Mouse (Mus musculus) MEL (cell line): ENCODE measurements around the gene Palm.

Experiments used
- CTCF ChIP-seq, 3 experiments: IDR thresholded peaks in 2 of 3; conservative IDR thresholded peaks in 1 of 3; 2 replicates each; pipeline ENCODE4 v1.5.1; 2011 to 2012; ENCODE audit warnings: low read length in 3 of 3, low read depth in 2 of 3, mild to moderate bottlenecking in 2 of 3, improper control_type of control experiment in 1 of 3, inconsistent platforms in 1 of 3, mixed read lengths in 1 of 3, moderate library complexity in 1 of 3; ENCODE audit not compliant: control insufficient read depth in 1 of 3, insufficient read depth in 1 of 3, poor library complexity in 1 of 3, severe bottlenecking in 1 of 3
- POLR2A ChIP-seq, 2 experiments: IDR thresholded peaks; 2 replicates each; pipeline ENCODE4 v1.6.1; 2011 to 2012; ENCODE audit warnings: low read length in 2 of 2, mild to moderate bottlenecking in 2 of 2, control low read depth in 1 of 2, improper control_type of control experiment in 1 of 2, low read depth in 1 of 2, moderate library complexity in 1 of 2; ENCODE audit not compliant: control insufficient read depth in 1 of 2, insufficient read depth in 1 of 2, poor library complexity in 1 of 2
- ZNF384 ChIP-seq: IDR thresholded peaks from 2 replicates; pipeline ENCODE4 v1.6.1; 2012; ENCODE audit warnings: low read depth, mild to moderate bottlenecking, inconsistent platforms, low read length, improper control_type of control experiment

DNA sequence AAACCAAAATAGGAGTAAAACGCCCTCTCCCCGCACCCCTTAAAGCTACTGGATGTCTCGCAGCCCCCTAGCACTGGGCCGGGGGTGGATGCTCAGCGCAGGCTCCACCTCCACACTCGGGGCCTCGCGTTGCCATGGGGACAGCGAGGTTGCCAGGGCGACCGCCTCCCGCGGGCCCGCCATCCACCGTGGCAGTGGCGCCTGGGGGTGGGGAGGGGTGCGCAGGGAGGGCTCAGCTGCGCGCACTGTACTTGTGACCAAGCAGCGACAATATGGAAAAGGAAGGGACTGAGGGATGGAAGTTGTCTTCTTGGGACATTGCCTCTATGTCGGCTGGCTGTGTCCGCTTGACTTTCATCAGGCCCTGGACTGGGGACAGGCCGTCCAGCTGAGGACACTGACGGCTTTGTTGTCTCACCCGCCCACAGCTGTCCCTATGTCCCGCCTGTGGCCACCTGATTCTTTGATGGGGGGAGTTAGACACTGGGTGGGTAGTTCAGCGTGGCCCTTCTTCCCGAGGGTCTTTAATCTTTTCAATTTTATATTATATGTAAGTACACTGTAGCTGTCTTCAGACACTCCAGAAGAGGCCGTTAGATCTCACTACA, 10.4 kb downstream of the Palm start:
- TF ChIP-seq ZNF384 (no peak), CTCF (IDR thresholded peaks at IDR 0.05 in 2 of 3, conservative IDR thresholded peaks at IDR 0.05 in 1 of 3; ENCODE audit: control insufficient read depth in 1 of 3, insufficient read depth in 1 of 3, low read depth in 2 of 3, low read length in 3 of 3, poor library complexity in 1 of 3, severe bottlenecking in 1 of 3) (no peak), POLR2A (IDR thresholded peaks at IDR 0.05; ENCODE audit: control insufficient read depth in 1 of 2, insufficient read depth in 1 of 2, low read depth in 1 of 2, low read length in 2 of 2, poor library complexity in 1 of 2) (no peak)
